Mouse (Mus musculus): ENCODE measurements at regions not wholly inside any gene's neighbourhood (a gene's known extent, or its start where the extent isn't known, plus 50 kb on each side); places are given as distances from the start of the nearest gene placed in this dataset.
A peak's percentile ranks its signal among the peaks of the same experiment; 100 is the strongest.

DNA sequence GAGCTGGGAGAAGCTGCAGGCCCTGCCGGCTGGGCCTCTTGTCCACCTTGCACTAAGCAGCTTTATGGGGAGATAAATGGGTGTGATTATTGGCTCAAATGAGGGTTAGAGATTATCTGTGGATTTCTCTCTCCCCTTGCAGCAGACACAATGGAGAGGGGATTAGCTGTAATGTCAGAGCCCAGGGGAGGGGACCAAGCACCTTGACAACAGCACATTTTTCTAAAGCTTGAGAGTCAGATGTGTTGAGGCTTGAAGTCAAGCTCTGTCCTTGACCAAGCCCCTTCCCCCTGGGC is 74.9 kb upstream of the Cplx2 start:
- no peak for ATAC-seq (ENCODE audit: low FRiP score, low TSS enrichment)
- 23% methylated on average over 1 of the region's 1 CpGs for WGBS
- Histone ChIP-seq H3K4me2 (replicated peaks; ENCODE audit: low read depth) (no peak overlapping the region), H3K4me3 (ENCODE audit: low read depth, low read length) (no peak overlapping the region), H3K9me3 (ENCODE audit: control insufficient read depth, low read length) (no peaks in the 10 kb centered on the region), H3K27ac (replicated peaks) (no peak overlapping the region), H3K36me3 (ENCODE audit: control insufficient read depth, insufficient read depth, low read length) (no peaks in the 10 kb centered on the region), H3K4me1 (replicated peaks; ENCODE audit: control insufficient read depth, insufficient read depth) (no peaks in the 10 kb centered on the region), H3K27me3 (ENCODE audit: control insufficient read depth, insufficient read depth, low read length) (no peaks in the 10 kb centered on the region), H3K9ac (ENCODE audit: low read length) (0 out of 2 replicates have a peak overlapping the region, but pooled peaks have one; percentile 8)
- no peak for DNase-seq (ENCODE audit: low spot score)
- TF ChIP-seq EP300 (optimal IDR thresholded peaks at IDR 0.05) (no peak), CTCF (IDR thresholded peaks at IDR 0.05; ENCODE audit: low read depth) (no peak)

DNA sequence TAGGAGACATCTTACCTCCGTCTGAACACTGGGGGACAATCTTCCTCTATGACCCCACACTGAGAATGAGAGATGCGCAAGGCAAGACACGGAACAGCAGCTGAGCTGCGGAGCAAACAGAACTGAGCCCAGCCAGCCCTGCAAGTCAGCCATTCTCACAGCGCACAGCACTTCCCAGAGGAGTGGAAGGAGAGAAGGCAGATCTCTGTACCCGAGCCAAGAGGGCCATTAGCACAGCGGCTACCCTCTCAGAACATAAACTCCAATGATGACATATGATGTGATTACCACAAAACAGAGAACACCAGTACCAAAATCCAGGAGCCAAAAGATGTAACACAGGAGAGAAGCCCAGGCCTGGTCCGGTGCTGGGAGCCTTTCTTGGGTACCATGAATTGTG is 72.3 kb upstream of the Cplx2 start:
- H3K27me3 ChIP-seq (ENCODE audit: control insufficient read depth, insufficient read depth, low read length), result no peaks in the 10 kb centered on the region
- 52% methylated on average over 8 of the region's 8 CpGs for WGBS
- no peaks in the 10 kb centered on the region for H3K36me3 ChIP-seq (ENCODE audit: control insufficient read depth, insufficient read depth, low read length)
- ATAC-seq (ENCODE audit: low FRiP score, low TSS enrichment) (no peak), DNase-seq (ENCODE audit: low spot score) (no peak)
- H3K9ac ChIP-seq (ENCODE audit: low read length), result no peak overlapping the region
- no peak for TF ChIP-seq CTCF (IDR thresholded peaks at IDR 0.05; ENCODE audit: low read depth)
- no peak for TF ChIP-seq EP300 (optimal IDR thresholded peaks at IDR 0.05)
- no peak overlapping the region for H3K4me2 ChIP-seq (replicated peaks; ENCODE audit: low read depth)
- no peak overlapping the region for H3K27ac ChIP-seq (replicated peaks)
- H3K9me3 ChIP-seq (ENCODE audit: control insufficient read depth, low read length), result no peaks in the 10 kb centered on the region
- no peaks in the 10 kb centered on the region for H3K4me1 ChIP-seq (replicated peaks; ENCODE audit: control insufficient read depth, insufficient read depth)
- H3K4me3 ChIP-seq (ENCODE audit: low read depth, low read length), result no peak overlapping the region

DNA sequence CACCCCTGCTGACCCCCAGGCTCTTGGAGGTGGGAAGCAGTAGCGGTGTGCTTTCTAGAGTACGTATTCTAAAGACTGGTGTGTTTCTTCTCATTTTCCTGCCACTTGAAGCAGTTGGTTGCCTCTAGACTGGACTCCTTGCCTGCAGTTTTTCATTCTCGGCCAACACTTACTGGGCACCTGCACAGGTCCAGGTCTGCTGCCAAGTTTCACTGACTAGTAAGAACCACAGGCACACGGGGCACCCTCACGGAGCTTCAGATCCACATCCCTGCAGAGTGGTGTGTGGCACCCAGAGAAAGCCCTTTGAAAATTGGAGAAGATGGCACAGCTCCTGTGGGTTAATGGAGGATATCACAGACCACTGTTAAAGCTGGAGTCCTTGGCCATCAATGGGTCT is 71.9 kb upstream of the Cplx2 start:
- Histone ChIP-seq H3K36me3 (ENCODE audit: control insufficient read depth, insufficient read depth, low read length) (no peaks in the 10 kb centered on the region), H3K27ac (replicated peaks) (no peak overlapping the region), H3K4me2 (replicated peaks; ENCODE audit: low read depth) (no peak overlapping the region), H3K4me1 (replicated peaks; ENCODE audit: control insufficient read depth, insufficient read depth) (no peaks in the 10 kb centered on the region), H3K4me3 (ENCODE audit: low read depth, low read length) (no peak overlapping the region), H3K27me3 (ENCODE audit: control insufficient read depth, insufficient read depth, low read length) (no peaks in the 10 kb centered on the region), H3K9ac (ENCODE audit: low read length) (no peak overlapping the region), H3K9me3 (ENCODE audit: control insufficient read depth, low read length) (no peaks in the 10 kb centered on the region)
- DNase-seq (ENCODE audit: low spot score) (no peak), ATAC-seq (ENCODE audit: low FRiP score, low TSS enrichment) (no peak)
- 83% methylated on average over 5 of the region's 5 CpGs for WGBS
- TF ChIP-seq CTCF (IDR thresholded peaks at IDR 0.05; ENCODE audit: low read depth) (no peak), EP300 (optimal IDR thresholded peaks at IDR 0.05) (no peak)

DNA sequence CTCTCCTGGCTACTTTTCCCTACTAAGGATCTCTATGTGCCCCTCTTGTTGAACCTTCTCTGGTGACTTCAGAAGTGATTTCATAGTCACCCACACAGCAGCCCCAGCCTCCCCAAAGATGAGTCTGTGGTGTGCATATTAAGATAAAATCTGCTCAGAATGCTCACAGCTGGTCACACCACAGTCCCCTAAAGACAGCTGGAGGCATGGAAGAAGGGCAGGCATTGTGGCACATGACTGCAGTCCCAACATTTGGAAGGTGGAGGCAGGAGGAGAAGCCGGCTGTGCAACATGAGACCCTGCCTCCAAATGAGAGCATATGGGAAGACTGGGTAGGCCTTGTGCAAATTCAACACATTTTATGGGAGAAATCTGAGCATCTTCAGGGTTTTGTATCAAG is 70.0 kb upstream of the Cplx2 start:
- H3K9me3 ChIP-seq (ENCODE audit: control insufficient read depth, low read length), result no peaks in the 10 kb centered on the region
- no peaks in the 10 kb centered on the region for H3K27me3 ChIP-seq (ENCODE audit: control insufficient read depth, insufficient read depth, low read length)
- no peak overlapping the region for H3K27ac ChIP-seq (replicated peaks)
- H3K36me3 ChIP-seq (ENCODE audit: control insufficient read depth, insufficient read depth, low read length), result no peaks in the 10 kb centered on the region
- H3K4me3 ChIP-seq (ENCODE audit: low read depth, low read length), result no peak overlapping the region
- WGBS, result 76% methylated on average over 1 of the region's 1 CpGs
- ATAC-seq (ENCODE audit: low FRiP score, low TSS enrichment) (no peak), DNase-seq (ENCODE audit: low spot score) (no peak)
- no peak overlapping the region for H3K4me2 ChIP-seq (replicated peaks; ENCODE audit: low read depth)
- no peak overlapping the region for H3K9ac ChIP-seq (ENCODE audit: low read length)
- TF ChIP-seq EP300 (optimal IDR thresholded peaks at IDR 0.05) (no peak), CTCF (IDR thresholded peaks at IDR 0.05; ENCODE audit: low read depth) (no peak)
- H3K4me1 ChIP-seq (replicated peaks; ENCODE audit: control insufficient read depth, insufficient read depth), result no peaks in the 10 kb centered on the region

DNA sequence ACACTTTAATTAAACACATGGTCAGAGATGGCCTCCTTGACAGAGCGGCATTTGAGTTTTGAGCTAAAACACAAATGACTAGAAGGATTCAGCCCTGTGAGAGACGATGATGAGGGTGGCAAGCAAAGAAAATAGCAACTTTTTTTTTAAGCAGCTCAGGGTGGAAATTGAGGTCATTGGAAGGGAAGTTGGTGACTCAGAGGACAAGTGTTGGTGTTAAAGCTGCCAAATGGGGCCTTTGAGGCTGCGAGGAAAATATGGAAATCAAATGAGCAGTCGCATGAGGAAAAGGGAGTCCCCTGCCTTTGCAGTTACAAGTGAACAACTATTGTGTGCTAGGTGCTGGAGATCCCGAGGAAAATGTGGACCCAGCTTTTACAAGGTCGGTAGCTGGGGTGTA is 69.5 kb upstream of the Cplx2 start:
- WGBS, result 42% methylated on average over 6 of the region's 6 CpGs
- no peak for ATAC-seq (ENCODE audit: low FRiP score, low TSS enrichment)
- no peak for TF ChIP-seq EP300 (optimal IDR thresholded peaks at IDR 0.05)
- no peak for TF ChIP-seq CTCF (IDR thresholded peaks at IDR 0.05; ENCODE audit: low read depth)
- Histone ChIP-seq H3K9ac (ENCODE audit: low read length) (no peak overlapping the region), H3K36me3 (ENCODE audit: control insufficient read depth, insufficient read depth, low read length) (no peaks in the 10 kb centered on the region), H3K9me3 (ENCODE audit: control insufficient read depth, low read length) (no peaks in the 10 kb centered on the region), H3K27me3 (ENCODE audit: control insufficient read depth, insufficient read depth, low read length) (no peaks in the 10 kb centered on the region), H3K4me2 (replicated peaks; ENCODE audit: low read depth) (no peak overlapping the region), H3K4me3 (ENCODE audit: low read depth, low read length) (no peak overlapping the region), H3K4me1 (replicated peaks; ENCODE audit: control insufficient read depth, insufficient read depth) (no peaks in the 10 kb centered on the region), H3K27ac (replicated peaks) (no peak overlapping the region)
- no peak for DNase-seq (ENCODE audit: low spot score)

DNA sequence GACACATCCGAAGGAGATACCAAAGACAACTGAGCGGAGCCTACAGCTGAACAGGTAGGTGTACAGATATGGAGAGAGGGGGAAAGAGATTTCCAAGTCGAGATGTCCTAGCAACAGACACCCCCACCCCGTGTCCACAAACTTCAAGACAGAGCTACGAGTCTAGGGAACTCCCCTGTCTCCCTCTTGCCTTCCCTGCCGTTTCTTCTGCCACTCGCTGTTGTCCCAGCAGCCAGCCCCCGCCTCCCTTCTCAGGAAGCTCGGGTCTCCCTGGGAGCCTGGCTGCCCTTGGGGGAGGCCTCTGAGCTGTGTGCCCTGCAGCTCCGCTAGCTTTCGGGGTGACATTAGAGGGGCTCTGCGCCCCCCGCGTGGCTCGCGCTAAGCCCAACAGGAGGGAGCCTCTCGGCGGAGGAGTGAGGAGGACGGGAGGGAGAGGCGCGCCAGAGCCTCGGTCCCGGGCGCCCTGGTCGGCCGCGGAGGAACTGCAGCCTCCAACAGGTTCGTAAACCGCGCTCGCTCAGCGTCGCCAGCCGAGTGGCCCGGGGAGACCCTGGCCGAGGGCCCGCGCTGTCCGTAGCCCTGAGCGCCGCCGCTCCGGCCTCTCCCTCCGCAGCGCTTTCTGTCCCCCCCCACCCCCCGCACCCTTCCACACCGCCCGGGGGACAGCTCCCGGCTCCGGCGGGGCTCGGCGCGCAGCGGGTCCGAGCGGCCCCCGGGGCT is 68.6 kb upstream of the Cplx2 start:
- peak overlapping the region; percentile 78 for H3K4me3 ChIP-seq (ENCODE audit: low read depth, low read length)
- no peaks in the 10 kb centered on the region for H3K9me3 ChIP-seq (ENCODE audit: control insufficient read depth, low read length)
- ATAC-seq (ENCODE audit: low FRiP score, low TSS enrichment) (peak; percentile 52), DNase-seq (ENCODE audit: low spot score) (no peak)
- peak overlapping the region; percentile 94 for H3K9ac ChIP-seq (ENCODE audit: low read length)
- under 1% methylated on average over 40 of the region's 58 CpGs for WGBS
- no peaks in the 10 kb centered on the region for H3K36me3 ChIP-seq (ENCODE audit: control insufficient read depth, insufficient read depth, low read length)
- no peaks in the 10 kb centered on the region for H3K27me3 ChIP-seq (ENCODE audit: control insufficient read depth, insufficient read depth, low read length)
- H3K4me2 ChIP-seq (replicated peaks; ENCODE audit: low read depth), result peak overlapping the region; percentile 92
- TF ChIP-seq CTCF (IDR thresholded peaks at IDR 0.05; ENCODE audit: low read depth), result no peak; the same call in 1 of the 2 replicates
- TF ChIP-seq EP300 (optimal IDR thresholded peaks at IDR 0.05), result no peak
- H3K27ac ChIP-seq (replicated peaks), result peak overlapping the region; percentile 98
- H3K4me1 ChIP-seq (replicated peaks; ENCODE audit: control insufficient read depth, insufficient read depth), result no peaks in the 10 kb centered on the region
